Comparison of ENCODE assay signal across 9 mouse cellular contexts in the genomic region with DNA sequence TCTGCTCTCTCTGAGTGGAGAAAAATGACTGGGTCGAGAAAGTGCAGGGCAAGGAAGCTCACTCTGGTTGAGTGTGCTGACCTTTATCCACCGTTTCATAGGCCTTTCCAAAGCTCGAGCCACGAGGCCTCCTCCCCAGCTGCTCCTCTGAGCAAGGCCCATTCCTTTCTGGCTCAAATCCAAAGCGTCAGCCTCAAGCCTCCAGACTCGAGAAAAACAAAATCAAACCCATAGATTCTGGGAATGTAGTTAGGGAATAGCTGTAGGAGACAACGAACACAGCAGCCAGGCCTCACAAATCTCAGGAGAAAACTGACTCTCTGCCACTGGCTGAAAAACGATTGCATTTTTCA. TPM values are rescaled to one million over a fixed set of nuclear protein-coding genes. Genes with fewer than 3 reads are reported as not detected.
A peak's percentile ranks its signal among the peaks of the same experiment; 100 is the strongest.
DNase-seq lines count a peak whose midpoint lies in the region; ATAC-seq lines count a peak whose summit lies in the region.
"Had no signal": no experiment of that assay in that cellular context is flagged by ENCODE, and none has a peak within 500 bp of the region (broad histone marks: within the 10 kb centered on the region; RNA-seq: fewer than 3 reads in every experiment).

No protein-coding gene starts in this region.

- no peaks in the 10 kb centered on the region for H3K27me3 ChIP-seq in forebrain, embryonic 16.5 days (replicated peaks; ENCODE audit: control insufficient read depth, insufficient read depth, low read length)
- H3K27me3 ChIP-seq in forebrain, embryonic 11.5 days (ENCODE audit: control insufficient read depth, insufficient read depth, low read length): no peaks in the 10 kb centered on the region
- no peaks in the 10 kb centered on the region for H3K27me3 ChIP-seq in heart, embryonic 13.5 days (replicated peaks)
- H3K27me3 ChIP-seq in liver, embryonic 11.5 days (replicated peaks; ENCODE audit: control insufficient read depth, insufficient read depth, low read length): no peaks in the 10 kb centered on the region

- no peaks in the 10 kb centered on the region for H3K36me3 ChIP-seq in forebrain, embryonic 16.5 days (ENCODE audit: control insufficient read depth, insufficient read depth)
- H3K36me3 ChIP-seq in forebrain, embryonic 11.5 days (ENCODE audit: control insufficient read depth, insufficient read depth, low read length): no peaks in the 10 kb centered on the region
- peaks cover 25% of the 10 kb centered on the region for H3K36me3 ChIP-seq in heart, embryonic 13.5 days
- peaks cover 3% of the 10 kb centered on the region; the same call in 1 of the 2 replicates for H3K36me3 ChIP-seq in liver, embryonic 11.5 days (ENCODE audit: control insufficient read depth, insufficient read depth, low read length)

- H3K4me2 ChIP-seq in forebrain, embryonic 16.5 days (ENCODE audit: low read length): no peak overlapping the region
- no peak overlapping the region for H3K4me2 ChIP-seq in forebrain, embryonic 11.5 days (ENCODE audit: low read depth, low read length, severe bottlenecking)
- no peak overlapping the region for H3K4me2 ChIP-seq in heart, embryonic 13.5 days
- no peak overlapping the region for H3K4me2 ChIP-seq in liver, embryonic 11.5 days

- H3K4me1 ChIP-seq in forebrain, embryonic 16.5 days (replicated peaks; ENCODE audit: control insufficient read depth, insufficient read depth, low read length): peaks cover 35% of the 10 kb centered on the region
- peaks cover 2% of the 10 kb centered on the region; the same call in 1 of the 2 replicates for H3K4me1 ChIP-seq in forebrain, embryonic 11.5 days (replicated peaks; ENCODE audit: control insufficient read depth, insufficient read depth, low read length)
- H3K4me1 ChIP-seq in heart, embryonic 13.5 days: peaks cover 58% of the 10 kb centered on the region
- no peaks in the 10 kb centered on the region for H3K4me1 ChIP-seq in liver, embryonic 11.5 days (replicated peaks; ENCODE audit: control insufficient read depth, insufficient read depth, low read length)

- peak overlapping the region; percentile 43 for H3K27ac ChIP-seq in forebrain, embryonic 16.5 days (ENCODE audit: low read length)
- H3K27ac ChIP-seq in forebrain, embryonic 11.5 days (ENCODE audit: low read depth, low read length): no peak overlapping the region
- peak overlapping the region; percentile 58 for H3K27ac ChIP-seq in heart, embryonic 13.5 days (replicated peaks)
- H3K27ac ChIP-seq in liver, embryonic 11.5 days (ENCODE audit: low read depth, low read length): no peak overlapping the region

- no peaks in the 10 kb centered on the region for H3K9me3 ChIP-seq in forebrain, embryonic 16.5 days (ENCODE audit: control insufficient read depth, low read length)
- no peaks in the 10 kb centered on the region for H3K9me3 ChIP-seq in forebrain, embryonic 11.5 days (ENCODE audit: control insufficient read depth, low read length)
- H3K9me3 ChIP-seq in heart, embryonic 13.5 days: no peaks in the 10 kb centered on the region
- H3K9me3 ChIP-seq in liver, embryonic 11.5 days (ENCODE audit: control insufficient read depth, low read length): no peaks in the 10 kb centered on the region

- 0 out of 2 replicates have a peak overlapping the region, but pooled peaks have one; percentile 0 for H3K9ac ChIP-seq in forebrain, embryonic 16.5 days (replicated peaks; ENCODE audit: low read depth, low read length)
- H3K9ac ChIP-seq in forebrain, embryonic 11.5 days (ENCODE audit: low read length): no peak overlapping the region
- H3K9ac ChIP-seq in heart, embryonic 13.5 days: peak overlapping the region; percentile 50; the same call in 1 of the 2 replicates
- H3K9ac ChIP-seq in liver, embryonic 11.5 days (ENCODE audit: low read depth, low read length): no peak overlapping the region

- ATAC-seq in forebrain, embryonic 16.5 days: 0 out of 2 replicates have a peak, but pooled peaks have one; percentile 7
- no peak for ATAC-seq in forebrain, embryonic 11.5 days (replicated peaks; ENCODE audit: low FRiP score)
- no peak for ATAC-seq in heart, embryonic 13.5 days (ENCODE audit: extremely low read depth, insufficient number of reproducible peaks, low FRiP score, low TSS enrichment)
- ATAC-seq in liver, embryonic 11.5 days (replicated peaks; ENCODE audit: low FRiP score): no peak

- H3K4me3 ChIP-seq in forebrain, embryonic 16.5 days (replicated peaks; ENCODE audit: low read length): no peak overlapping the region
- no peak overlapping the region for H3K4me3 ChIP-seq in forebrain, embryonic 11.5 days (ENCODE audit: low read depth, low read length)
- no peak overlapping the region for H3K4me3 ChIP-seq in heart, embryonic 13.5 days
- H3K4me3 ChIP-seq in liver, embryonic 11.5 days (ENCODE audit: low read depth, low read length): no peak overlapping the region

- no peak for DNase-seq in forebrain, embryonic 11.5 days (ENCODE audit: low spot score)
- DNase-seq in 3T3-L1 (ENCODE audit: low read depth, low spot score): peak; percentile 45
- peak; percentile 66 to 74 for DNase-seq in kidney, postnatal 36 days
- DNase-seq in liver, embryonic 11.5 days (ENCODE audit: low spot score): no peak
- DNase-seq in gastrocnemius, postnatal 25 days: no peak
- no peak for DNase-seq in urinary bladder, adult 18-20 months (ENCODE audit: low spot score in 2 of 2)
- DNase-seq: right cerebral cortex, adult 18-20 months had no signal

- WGBS in forebrain, embryonic 16.5 days: 20% methylated on average over 8 of the region's 8 CpGs
- WGBS in forebrain, embryonic 11.5 days: 67% methylated on average over 8 of the region's 8 CpGs
- WGBS in heart, embryonic 13.5 days: 22% methylated on average over 8 of the region's 8 CpGs
- WGBS in liver, embryonic 11.5 days: 62% methylated on average over 8 of the region's 8 CpGs

RNA-seq across cellular contexts. Expression of a gene that starts 26.6 kb away (rescaled TPM):
- 9.6 and 10.5 TPM in 2 replicates for polyA plus RNA-seq in forebrain, embryonic 16.5 days (2015; fragmentation: Nextera tagmentation; extraction: Ambion mirVana)
- polyA plus RNA-seq in forebrain, embryonic 11.5 days (2014; fragmentation: Nextera tagmentation; extraction: Ambion mirVana): 2.8 TPM in 2 replicates
- 0.51 and 0.63 TPM in 2 replicates for polyA plus RNA-seq in heart, embryonic 13.5 days (2015; fragmentation: Nextera tagmentation; extraction: Ambion mirVana)
- 0.17 and 0.18 TPM in 2 replicates for polyA plus RNA-seq in liver, embryonic 11.5 days (2014; fragmentation: Nextera tagmentation; extraction: Ambion mirVana)
- under 1 TPM; 0.13 to 0.15 TPM for total RNA-seq in gastrocnemius, postnatal 25 days (2021)

Comparison
In these comparisons a context has a peak if more than half of its experiments do, and no peak if none do; other contexts are left out.
1. H3K27ac ChIP-seq: peak in forebrain, embryonic 16.5 days (single experiment) and heart, embryonic 13.5 days (single experiment); none in forebrain, embryonic 11.5 days (single experiment) and liver, embryonic 11.5 days (single experiment).
2. H3K9ac ChIP-seq: peak in forebrain, embryonic 16.5 days (single experiment) and heart, embryonic 13.5 days (single experiment); none in forebrain, embryonic 11.5 days (single experiment) and liver, embryonic 11.5 days (single experiment).
3. DNase-seq: peak in 3T3-L1 (single experiment) and kidney, postnatal 36 days (2 of 2); none in forebrain, embryonic 11.5 days (single experiment), liver, embryonic 11.5 days (single experiment), gastrocnemius, postnatal 25 days (single experiment) and urinary bladder, adult 18-20 months (0 of 2).